Mouse (Mus musculus): ENCODE data around the gene Prr15. TPM values are rescaled to one million over a fixed set of nuclear protein-coding genes. Genes with fewer than 3 reads are reported as not detected.
A peak's percentile ranks its signal among the peaks of the same experiment; 100 is the strongest.

The Prr15 gene
- polyA plus RNA-seq, 1 experiment from 2014 or later, result 7.6 TPM

DNA sequence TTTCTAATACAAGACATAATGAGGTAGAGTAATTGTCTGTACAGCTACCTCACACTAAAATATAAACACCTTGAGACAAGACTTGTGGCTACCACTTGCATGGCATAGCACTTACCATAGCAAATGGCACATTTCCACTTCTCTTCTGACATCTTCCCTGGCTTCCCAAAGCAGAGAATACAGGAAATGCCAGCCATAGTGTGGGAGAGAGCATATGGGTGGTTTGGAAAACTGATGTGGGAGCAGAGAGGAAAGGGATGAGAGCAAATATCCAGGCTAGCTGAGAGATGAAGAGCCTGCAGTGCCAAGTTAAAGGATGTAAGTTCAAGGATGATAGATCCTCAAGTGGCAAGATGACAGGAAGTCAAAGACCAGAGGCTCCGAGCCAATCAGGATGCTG is 19.9 kb upstream of the Prr15 start:
- Histone ChIP-seq H3K27me3 (replicated peaks; ENCODE audit: insufficient read depth, low read length) (no peaks in the 10 kb centered on the region), H3K4me2 (replicated peaks; ENCODE audit: low read depth, low read length) (no peak overlapping the region), H3K4me3 (ENCODE audit: low read depth, low read length) (no peak overlapping the region), H3K4me1 (ENCODE audit: insufficient read depth, low read depth, low read length) (no peaks in the 10 kb centered on the region), H3K9me3 (ENCODE audit: low read length) (no peaks in the 10 kb centered on the region), H3K9ac (replicated peaks; ENCODE audit: low read depth) (no peak overlapping the region), H3K36me3 (ENCODE audit: insufficient read depth, low read length) (no peaks in the 10 kb centered on the region), H3K27ac (ENCODE audit: low read length) (no peak overlapping the region)
- no peak for TF ChIP-seq CTCF (IDR thresholded peaks at IDR 0.05)
- no peak for TF ChIP-seq EP300 (IDR thresholded peaks at IDR 0.05)
- DNase-seq (ENCODE audit: low spot score) (no peak), ATAC-seq (no peak)
- 50% methylated on average over 1 of the region's 1 CpGs for WGBS

DNA sequence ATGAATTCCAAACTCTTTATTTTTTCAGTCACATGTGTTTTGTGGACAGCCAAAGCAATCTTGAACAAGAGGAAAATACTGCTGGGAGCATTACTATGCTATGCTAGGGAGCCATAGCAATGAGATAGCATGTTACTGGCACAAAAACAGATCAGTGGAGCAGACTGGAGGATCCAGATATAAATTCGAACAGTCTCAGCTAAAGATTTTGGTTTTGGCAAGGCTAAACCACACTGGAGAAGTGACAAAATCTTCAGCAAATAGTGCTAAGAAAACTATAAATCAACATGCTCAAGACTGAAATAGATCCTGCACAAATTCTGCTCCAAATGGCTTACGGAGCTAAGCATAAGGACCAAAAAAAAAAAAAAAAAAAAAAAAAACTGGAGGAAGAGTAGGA is 12.6 kb upstream of the Prr15 start:
- H3K4me3 ChIP-seq (ENCODE audit: low read depth, low read length), result no peak overlapping the region
- no peaks in the 10 kb centered on the region for H3K27me3 ChIP-seq (replicated peaks; ENCODE audit: insufficient read depth, low read length)
- ATAC-seq, result no peak
- 82% methylated on average over 2 of the region's 2 CpGs for WGBS
- H3K4me2 ChIP-seq (replicated peaks; ENCODE audit: low read depth, low read length), result no peak overlapping the region
- DNase-seq (ENCODE audit: low spot score), result no peak
- no peak for TF ChIP-seq EP300 (IDR thresholded peaks at IDR 0.05)
- TF ChIP-seq CTCF (IDR thresholded peaks at IDR 0.05), result no peak
- H3K36me3 ChIP-seq (ENCODE audit: insufficient read depth, low read length), result no peaks in the 10 kb centered on the region
- no peak overlapping the region for H3K9ac ChIP-seq (replicated peaks; ENCODE audit: low read depth)
- H3K27ac ChIP-seq (ENCODE audit: low read length), result no peak overlapping the region
- H3K9me3 ChIP-seq (ENCODE audit: low read length), result no peaks in the 10 kb centered on the region
- H3K4me1 ChIP-seq (ENCODE audit: insufficient read depth, low read depth, low read length), result no peaks in the 10 kb centered on the region

DNA sequence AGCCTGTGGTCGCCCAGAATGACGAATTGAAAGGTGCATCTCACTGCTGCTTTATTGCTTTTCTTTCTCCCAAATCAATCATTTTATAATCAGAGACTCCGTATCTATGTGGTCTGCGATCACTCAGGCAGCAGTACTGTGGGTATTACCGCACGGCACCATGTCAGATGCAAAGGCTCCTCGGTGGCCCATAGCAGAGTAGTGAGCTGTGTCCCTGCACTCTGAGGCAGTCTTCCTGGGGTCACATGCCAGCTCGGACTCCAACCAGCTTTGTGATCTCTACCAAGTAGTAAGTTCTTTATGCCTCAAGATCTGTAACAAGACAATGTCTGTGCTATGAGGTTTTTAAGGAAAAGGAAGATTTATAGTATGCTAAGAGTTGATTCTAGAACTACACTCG is 7.0 kb upstream of the Prr15 start:
- Histone ChIP-seq H3K4me1 (ENCODE audit: insufficient read depth, low read depth, low read length) (no peaks in the 10 kb centered on the region), H3K27ac (ENCODE audit: low read length) (no peak overlapping the region), H3K27me3 (replicated peaks; ENCODE audit: insufficient read depth, low read length) (no peaks in the 10 kb centered on the region), H3K36me3 (ENCODE audit: insufficient read depth, low read length) (no peaks in the 10 kb centered on the region), H3K9me3 (ENCODE audit: low read length) (no peaks in the 10 kb centered on the region), H3K9ac (replicated peaks; ENCODE audit: low read depth) (no peak overlapping the region), H3K4me3 (ENCODE audit: low read depth, low read length) (no peak overlapping the region), H3K4me2 (replicated peaks; ENCODE audit: low read depth, low read length) (no peak overlapping the region)
- no peak for ATAC-seq
- 88% methylated on average over 9 of the region's 9 CpGs for WGBS
- DNase-seq (ENCODE audit: low spot score), result no peak
- TF ChIP-seq EP300 (IDR thresholded peaks at IDR 0.05) (no peak), CTCF (IDR thresholded peaks at IDR 0.05) (no peak)

DNA sequence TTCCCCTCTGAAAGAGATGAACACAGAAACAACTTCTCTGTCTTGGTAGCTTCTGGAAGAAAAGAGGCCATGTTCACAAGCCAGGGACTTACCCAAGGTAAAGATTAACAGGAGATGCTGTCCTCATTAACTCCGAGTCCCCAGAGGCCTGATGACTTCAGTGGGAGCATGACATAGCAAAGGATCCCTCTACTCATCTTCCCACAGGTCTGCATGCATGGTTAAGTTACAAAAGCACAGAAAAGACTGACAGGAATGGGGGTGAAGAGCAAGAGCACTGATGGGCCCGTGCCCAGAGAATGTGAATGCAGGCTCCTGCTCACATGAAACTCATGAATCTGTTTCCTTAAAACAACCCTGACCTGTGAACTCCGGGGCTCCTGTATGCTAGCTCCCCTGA is 6.4 kb upstream of the Prr15 start:
- no peaks in the 10 kb centered on the region for H3K36me3 ChIP-seq (ENCODE audit: insufficient read depth, low read length)
- no peaks in the 10 kb centered on the region for H3K9me3 ChIP-seq (ENCODE audit: low read length)
- H3K9ac ChIP-seq (replicated peaks; ENCODE audit: low read depth), result no peak overlapping the region
- 74% methylated on average over 3 of the region's 3 CpGs for WGBS
- H3K27me3 ChIP-seq (replicated peaks; ENCODE audit: insufficient read depth, low read length), result no peaks in the 10 kb centered on the region
- no peaks in the 10 kb centered on the region for H3K4me1 ChIP-seq (ENCODE audit: insufficient read depth, low read depth, low read length)
- no peak for DNase-seq (ENCODE audit: low spot score)
- no peak for TF ChIP-seq CTCF (IDR thresholded peaks at IDR 0.05)
- TF ChIP-seq EP300 (IDR thresholded peaks at IDR 0.05), result no peak
- ATAC-seq, result no peak
- no peak overlapping the region for H3K4me2 ChIP-seq (replicated peaks; ENCODE audit: low read depth, low read length)
- no peak overlapping the region for H3K27ac ChIP-seq (ENCODE audit: low read length)
- H3K4me3 ChIP-seq (ENCODE audit: low read depth, low read length), result no peak overlapping the region

DNA sequence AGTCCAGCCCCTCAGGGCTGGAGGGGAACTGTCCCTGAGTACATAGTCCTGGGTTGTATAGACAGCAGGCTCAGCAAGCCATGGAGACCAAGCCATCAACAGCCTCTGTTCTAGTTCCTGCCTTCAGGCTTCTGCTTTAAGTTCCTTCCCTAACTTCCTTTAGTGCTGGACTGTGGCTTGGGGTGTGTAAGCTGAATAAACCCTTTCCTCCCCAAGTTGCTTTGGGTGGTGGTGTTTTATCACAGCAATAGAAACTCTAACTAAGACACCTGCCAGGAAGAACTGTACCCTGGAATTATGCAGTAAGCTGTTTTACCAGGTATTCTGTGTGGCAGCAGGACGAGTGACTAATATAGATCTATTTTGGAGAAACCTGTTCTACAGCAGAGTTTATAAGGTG is 5.4 kb upstream of the Prr15 start:
- Histone ChIP-seq H3K9me3 (ENCODE audit: low read length) (no peaks in the 10 kb centered on the region), H3K36me3 (ENCODE audit: insufficient read depth, low read length) (no peaks in the 10 kb centered on the region), H3K27me3 (replicated peaks; ENCODE audit: insufficient read depth, low read length) (no peaks in the 10 kb centered on the region), H3K4me3 (ENCODE audit: low read depth, low read length) (no peak overlapping the region), H3K4me1 (ENCODE audit: insufficient read depth, low read depth, low read length) (no peaks in the 10 kb centered on the region), H3K9ac (replicated peaks; ENCODE audit: low read depth) (no peak overlapping the region), H3K27ac (ENCODE audit: low read length) (no peak overlapping the region), H3K4me2 (replicated peaks; ENCODE audit: low read depth, low read length) (no peak overlapping the region)
- TF ChIP-seq CTCF (IDR thresholded peaks at IDR 0.05) (no peak), EP300 (IDR thresholded peaks at IDR 0.05) (no peak)
- 74% methylated on average over 1 of the region's 1 CpGs for whole genome bisulfite sequencing
- no peak for ATAC-seq
- DNase-seq (ENCODE audit: low spot score), result no peak

DNA sequence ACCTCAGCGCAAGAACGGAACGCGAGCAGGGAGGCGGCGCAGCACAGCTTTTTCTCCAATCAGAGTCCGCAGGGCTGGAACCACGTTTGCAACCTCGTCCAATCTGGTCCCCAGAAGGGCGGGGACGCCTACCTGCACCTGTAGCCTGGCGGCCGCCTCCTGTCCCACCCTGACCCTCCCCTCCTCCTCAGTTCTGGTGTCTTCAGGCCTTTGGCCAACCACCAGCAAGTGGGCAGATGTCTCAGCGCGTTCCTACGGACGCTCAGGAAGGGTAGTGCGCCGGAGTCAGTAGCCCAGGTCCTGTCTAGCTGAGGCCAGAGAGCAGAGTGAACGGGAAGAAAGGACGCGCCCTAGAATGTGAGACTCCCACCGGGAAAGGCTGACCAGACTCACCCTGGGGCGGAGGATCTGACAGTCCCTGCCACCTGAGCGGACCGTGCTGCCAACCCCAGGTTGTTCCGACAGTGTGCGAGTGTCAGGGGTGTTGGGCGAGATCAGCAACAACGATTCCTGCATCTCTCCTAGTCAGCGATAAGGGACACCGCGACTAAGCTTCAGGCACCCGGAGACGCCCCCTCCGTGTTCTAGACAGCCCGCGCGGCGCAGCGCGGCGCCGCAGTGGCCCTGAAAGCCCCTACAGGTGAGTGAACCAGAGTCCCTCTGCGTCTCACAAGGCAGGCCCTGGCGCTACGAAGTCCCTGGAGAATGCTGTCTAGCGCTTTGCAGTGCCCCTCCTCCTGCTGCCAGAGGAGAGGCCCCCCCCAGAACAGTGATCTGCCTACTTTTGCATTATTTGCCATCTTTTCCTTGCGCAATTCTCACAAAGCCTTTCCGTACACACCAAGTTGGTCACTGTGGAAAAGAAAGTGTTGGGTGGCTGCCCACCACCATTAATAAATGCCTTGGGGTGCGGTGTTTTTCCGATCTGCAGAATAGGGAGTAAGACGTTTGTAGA is 1.3 kb downstream of the Prr15 start:
- ATAC-seq (peak; percentile 90), DNase-seq (ENCODE audit: low spot score) (peak; percentile 79)
- 1% methylated on average over 53 of the region's 53 CpGs for WGBS
- peak overlapping the region; percentile 26; the same call in 1 of the 2 replicates for H3K9ac ChIP-seq (replicated peaks; ENCODE audit: low read depth)
- no peaks in the 10 kb centered on the region for H3K27me3 ChIP-seq (replicated peaks; ENCODE audit: insufficient read depth, low read length)
- H3K4me1 ChIP-seq (ENCODE audit: insufficient read depth, low read depth, low read length), result peaks cover 4% of the 10 kb centered on the region; the same call in 1 of the 2 replicates
- H3K4me3 ChIP-seq (ENCODE audit: low read depth, low read length), result peak overlapping the region; percentile 53
- H3K9me3 ChIP-seq (ENCODE audit: low read length), result no peaks in the 10 kb centered on the region
- TF ChIP-seq EP300 (IDR thresholded peaks at IDR 0.05) (no peak), CTCF (IDR thresholded peaks at IDR 0.05) (no peak)
- no peaks in the 10 kb centered on the region for H3K36me3 ChIP-seq (ENCODE audit: insufficient read depth, low read length)
- no peak overlapping the region for H3K27ac ChIP-seq (ENCODE audit: low read length)
- H3K4me2 ChIP-seq (replicated peaks; ENCODE audit: low read depth, low read length), result peak overlapping the region; percentile 96

All from lung, postnatal 0 days (tissue).